Mouse (Mus musculus): ENCODE results near the gene Cipc. TPM values are rescaled to one million over a fixed set of nuclear protein-coding genes. Genes with fewer than 3 reads are reported as not detected.

Cipc gene
- polyA plus RNA-seq, 1 experiment from 2014 or later: 89.8 TPM

- 92% methylated on average over 7 of the region's 7 CpGs for WGBS (ENCODE audit: missing documents)
- H3K79me2 ChIP-seq (ENCODE audit: inconsistent target): no peaks in the 10 kb centered on the region
- no peak overlapping the region for H3K4me3 ChIP-seq (ENCODE audit: inconsistent target)
- no peaks in the 10 kb centered on the region for H3K36me3 ChIP-seq (ENCODE audit: inconsistent target)
- H3K27ac ChIP-seq: no peak overlapping the region
Measured at GRCm38 (mm10) chr12:86916796-86917573, 29.9 kb upstream of the Cipc start.

DNA sequence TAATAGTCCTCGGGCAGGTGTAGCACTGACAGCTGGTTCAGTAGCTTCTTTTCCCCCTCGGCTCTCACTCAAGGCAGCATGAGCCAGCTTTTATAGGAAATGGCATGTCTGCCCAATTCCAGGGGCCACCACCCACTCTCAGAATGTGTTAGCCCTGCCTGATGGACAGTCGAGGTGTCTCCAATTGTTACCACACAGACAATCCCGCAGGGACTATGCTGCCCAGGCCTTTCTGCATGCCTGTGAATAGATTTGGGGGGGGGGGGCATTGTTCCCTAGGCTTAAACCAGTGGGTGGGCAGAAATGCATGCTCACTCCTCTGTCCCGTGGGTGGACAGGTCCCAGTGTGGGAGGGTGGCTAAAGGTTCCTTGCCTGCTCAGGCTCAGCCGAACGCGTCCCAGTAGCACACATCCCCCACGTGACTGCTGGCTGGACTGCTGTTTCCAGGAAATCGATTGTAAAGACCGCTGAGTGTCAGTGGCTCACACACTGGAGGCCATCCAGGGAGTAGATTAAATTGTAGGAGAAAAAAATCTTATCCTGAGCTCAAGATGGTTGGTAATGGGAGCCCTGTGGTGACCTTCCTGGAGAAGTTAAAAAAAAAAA lies 28.4 kb upstream of the Cipc start:
- Histone ChIP-seq H3K4me3 (ENCODE audit: inconsistent target) (no peak overlapping the region), H3K36me3 (ENCODE audit: inconsistent target) (no peaks in the 10 kb centered on the region), H3K27ac (no peak overlapping the region), H3K79me2 (ENCODE audit: inconsistent target) (no peaks in the 10 kb centered on the region)
- WGBS (ENCODE audit: missing documents): 54% methylated on average over 9 of the region's 11 CpGs

- no peaks in the 10 kb centered on the region for H3K79me2 ChIP-seq (ENCODE audit: inconsistent target)
- no peaks in the 10 kb centered on the region for H3K36me3 ChIP-seq (ENCODE audit: inconsistent target)
- no peak overlapping the region for H3K27ac ChIP-seq
- H3K4me3 ChIP-seq (ENCODE audit: inconsistent target): no peak overlapping the region
- WGBS (ENCODE audit: missing documents): 89% methylated on average over 15 of the region's 17 CpGs
Measured at GRCm38 (mm10) chr12:86918983-86919722, 27.7 kb upstream of the Cipc start.

DNA sequence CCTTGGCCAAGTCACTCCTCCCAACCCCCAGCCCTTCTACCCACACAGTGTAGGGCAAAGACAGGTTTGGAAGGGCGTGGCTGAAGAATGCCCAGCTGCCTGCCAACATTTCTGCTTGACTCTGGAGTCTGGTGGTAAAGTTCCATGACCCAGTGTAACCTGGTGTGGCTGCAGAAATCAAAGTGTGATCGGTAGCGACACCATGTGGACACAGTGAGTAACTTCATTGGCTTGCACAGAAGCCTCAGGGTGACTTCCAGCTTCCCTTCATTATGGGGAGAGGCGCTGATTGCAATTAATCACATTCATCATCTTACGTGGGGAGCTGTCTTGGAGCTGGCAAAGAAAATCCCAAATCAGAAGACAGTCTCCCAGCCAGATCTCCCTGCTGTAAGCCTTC lies 23.0 kb upstream of the Cipc start:
- Histone ChIP-seq H3K4me3 (ENCODE audit: inconsistent target) (no peak overlapping the region), H3K79me2 (ENCODE audit: inconsistent target) (no peaks in the 10 kb centered on the region), H3K27ac (no peak overlapping the region), H3K36me3 (ENCODE audit: inconsistent target) (no peaks in the 10 kb centered on the region)
- 5% methylated on average over 5 of the region's 5 CpGs for WGBS (ENCODE audit: missing documents)

DNA sequence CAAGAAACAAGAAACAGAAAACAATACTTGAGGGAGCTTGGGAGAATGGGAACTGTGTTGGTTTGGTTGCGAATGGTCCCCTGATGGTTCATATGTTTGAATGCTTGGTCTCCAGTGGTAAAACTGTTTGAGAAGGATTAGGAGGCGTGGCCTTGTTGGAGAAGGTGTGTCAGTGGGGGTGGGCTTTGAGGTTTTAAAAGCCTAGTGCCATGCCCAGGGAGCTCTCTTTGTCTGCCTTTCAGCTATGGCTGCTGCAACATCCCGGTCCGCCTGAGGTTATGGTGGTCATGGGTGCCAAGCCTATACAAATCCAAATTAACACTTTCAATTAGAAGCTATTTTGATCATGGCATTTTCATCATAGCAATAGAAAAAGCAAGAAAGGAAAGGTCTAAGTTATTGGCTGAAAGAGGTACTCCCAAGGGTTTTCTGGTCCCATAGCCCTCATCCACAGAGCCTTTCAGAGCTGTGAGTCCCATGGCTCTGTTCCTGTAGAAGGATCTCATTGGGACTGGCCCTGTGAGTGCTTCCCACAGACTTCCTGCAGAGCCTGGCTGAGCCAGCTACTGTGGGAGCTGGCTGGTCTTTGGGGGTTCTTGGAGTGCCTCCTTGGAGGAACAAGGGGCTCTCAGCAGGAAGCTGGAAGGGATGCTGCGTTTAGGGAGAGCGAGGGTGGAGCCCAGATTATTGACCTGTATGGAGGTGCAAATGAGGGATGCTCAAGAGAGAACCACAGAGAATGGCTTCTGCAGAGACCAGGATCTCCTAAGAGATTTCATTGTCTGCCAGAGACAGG lies 15.7 kb upstream of the Cipc start:
- no peak overlapping the region for H3K27ac ChIP-seq
- 93% methylated on average over 6 of the region's 6 CpGs for WGBS (ENCODE audit: missing documents)
- H3K79me2 ChIP-seq (ENCODE audit: inconsistent target): no peaks in the 10 kb centered on the region
- no peak overlapping the region for H3K4me3 ChIP-seq (ENCODE audit: inconsistent target)
- no peaks in the 10 kb centered on the region for H3K36me3 ChIP-seq (ENCODE audit: inconsistent target)

GRCm38 (mm10) chr12:86931919-86932574 lies 14.8 kb upstream of the Cipc start:
- no peak overlapping the region for H3K4me3 ChIP-seq (ENCODE audit: inconsistent target)
- no peak overlapping the region for H3K27ac ChIP-seq
- no peaks in the 10 kb centered on the region for H3K36me3 ChIP-seq (ENCODE audit: inconsistent target)
- no peaks in the 10 kb centered on the region for H3K79me2 ChIP-seq (ENCODE audit: inconsistent target)
- WGBS (ENCODE audit: missing documents): 85% methylated on average over 5 of the region's 7 CpGs

- H3K4me3 ChIP-seq (ENCODE audit: inconsistent target): no peak overlapping the region
- no peaks in the 10 kb centered on the region for H3K36me3 ChIP-seq (ENCODE audit: inconsistent target)
- 86% methylated on average over 6 of the region's 6 CpGs for WGBS (ENCODE audit: missing documents)
- no peaks in the 10 kb centered on the region for H3K79me2 ChIP-seq (ENCODE audit: inconsistent target)
- no peak overlapping the region for H3K27ac ChIP-seq
Measured at GRCm38 (mm10) chr12:86932575-86932952, 14.3 kb upstream of the Cipc start.

- 10% methylated on average over 1 of the region's 1 CpGs for WGBS (ENCODE audit: missing documents)
- no peaks in the 10 kb centered on the region for H3K36me3 ChIP-seq (ENCODE audit: inconsistent target)
- H3K27ac ChIP-seq: no peak overlapping the region
- no peak overlapping the region for H3K4me3 ChIP-seq (ENCODE audit: inconsistent target)
- no peaks in the 10 kb centered on the region for H3K79me2 ChIP-seq (ENCODE audit: inconsistent target)
Measured at GRCm38 (mm10) chr12:86934748-86935147, 12.1 kb upstream of the Cipc start.

DNA sequence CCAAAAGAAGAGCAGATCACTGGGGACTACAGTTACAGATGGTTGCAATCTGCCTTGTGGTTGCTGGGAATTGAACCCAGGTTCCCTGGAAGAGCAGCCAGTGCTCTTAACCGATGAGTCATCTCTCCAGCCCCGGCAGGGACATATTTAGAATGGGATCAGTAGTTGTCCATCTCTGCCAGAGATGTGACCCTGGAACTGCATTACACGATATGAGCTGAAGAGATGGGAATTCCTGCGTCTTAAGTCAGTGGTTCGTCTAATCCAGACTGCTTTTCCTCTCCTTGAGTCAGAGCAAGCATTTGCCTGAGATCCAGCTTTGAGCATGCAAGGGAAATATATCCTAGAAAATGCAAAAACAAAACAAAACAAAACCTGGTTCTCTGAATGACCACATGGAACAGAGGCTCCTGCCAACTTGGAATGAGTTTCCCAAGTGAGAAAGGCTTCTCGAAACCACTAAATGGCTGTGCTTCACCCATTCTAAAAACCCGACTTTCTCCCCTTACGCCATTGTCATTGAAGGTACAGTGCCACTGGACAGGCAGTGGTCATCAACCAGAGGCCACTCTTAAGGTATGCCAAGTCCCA lies 11.1 kb upstream of the Cipc start:
- WGBS (ENCODE audit: missing documents): 96% methylated on average over 8 of the region's 8 CpGs
- no peak overlapping the region for H3K4me3 ChIP-seq (ENCODE audit: inconsistent target)
- no peaks in the 10 kb centered on the region for H3K36me3 ChIP-seq (ENCODE audit: inconsistent target)
- H3K79me2 ChIP-seq (ENCODE audit: inconsistent target): no peaks in the 10 kb centered on the region
- H3K27ac ChIP-seq: no peak overlapping the region

DNA sequence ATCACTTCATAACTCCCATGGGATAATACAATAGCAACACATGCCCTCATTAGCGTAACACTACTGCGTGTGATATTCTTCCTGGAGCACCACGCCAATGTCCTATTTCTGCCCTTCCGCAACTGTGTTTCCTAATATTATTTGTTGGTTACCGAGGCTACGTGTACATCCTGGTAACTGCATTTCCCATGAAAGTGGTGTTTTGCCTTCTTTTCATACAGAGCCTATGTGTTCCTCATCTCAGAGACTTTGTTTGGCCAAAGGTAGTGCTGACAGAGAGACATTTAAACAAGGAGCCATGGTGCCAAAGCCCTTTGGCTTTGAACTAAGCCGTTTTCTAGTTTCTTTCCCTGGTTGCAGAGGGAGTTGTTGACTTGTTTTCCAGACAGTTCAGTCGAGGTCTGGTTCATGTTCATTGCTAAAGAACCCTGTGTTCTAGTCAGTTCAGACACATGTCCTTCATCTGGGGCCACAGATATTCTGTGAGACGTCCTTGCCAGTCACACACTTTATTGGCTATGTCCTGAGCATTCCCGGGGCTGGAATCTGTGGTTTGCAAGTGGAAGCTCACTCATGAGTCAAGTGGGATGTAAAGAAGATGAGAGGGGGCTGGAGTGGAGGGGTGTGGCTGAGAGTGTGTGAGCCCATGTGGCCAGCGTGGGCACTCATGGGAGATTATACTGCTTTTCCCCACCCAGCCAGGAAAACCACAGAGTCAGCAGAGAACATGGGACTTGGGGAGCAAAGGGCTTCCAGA lies 10.1 kb upstream of the Cipc start:
- H3K4me3 ChIP-seq (ENCODE audit: inconsistent target): no peak overlapping the region
- no peaks in the 10 kb centered on the region for H3K36me3 ChIP-seq (ENCODE audit: inconsistent target)
- no peaks in the 10 kb centered on the region for H3K79me2 ChIP-seq (ENCODE audit: inconsistent target)
- 80% methylated on average over 11 of the region's 11 CpGs for WGBS (ENCODE audit: missing documents)
- no peak overlapping the region for H3K27ac ChIP-seq

GRCm38 (mm10) chr12:86938571-86938970 lies 8.3 kb upstream of the Cipc start:
- Histone ChIP-seq H3K36me3 (ENCODE audit: inconsistent target) (no peaks in the 10 kb centered on the region), H3K27ac (no peak overlapping the region), H3K4me3 (ENCODE audit: inconsistent target) (no peak overlapping the region), H3K79me2 (ENCODE audit: inconsistent target) (no peaks in the 10 kb centered on the region)
- WGBS (ENCODE audit: missing documents): 90% methylated on average over 9 of the region's 9 CpGs

GRCm38 (mm10) chr12:86941173-86941572 lies 5.7 kb upstream of the Cipc start:
- H3K27ac ChIP-seq: no peak overlapping the region
- no peak overlapping the region for H3K4me3 ChIP-seq (ENCODE audit: inconsistent target)
- WGBS (ENCODE audit: missing documents): 77% methylated on average over 11 of the region's 11 CpGs
- H3K36me3 ChIP-seq (ENCODE audit: inconsistent target): no peaks in the 10 kb centered on the region
- H3K79me2 ChIP-seq (ENCODE audit: inconsistent target): no peaks in the 10 kb centered on the region

DNA sequence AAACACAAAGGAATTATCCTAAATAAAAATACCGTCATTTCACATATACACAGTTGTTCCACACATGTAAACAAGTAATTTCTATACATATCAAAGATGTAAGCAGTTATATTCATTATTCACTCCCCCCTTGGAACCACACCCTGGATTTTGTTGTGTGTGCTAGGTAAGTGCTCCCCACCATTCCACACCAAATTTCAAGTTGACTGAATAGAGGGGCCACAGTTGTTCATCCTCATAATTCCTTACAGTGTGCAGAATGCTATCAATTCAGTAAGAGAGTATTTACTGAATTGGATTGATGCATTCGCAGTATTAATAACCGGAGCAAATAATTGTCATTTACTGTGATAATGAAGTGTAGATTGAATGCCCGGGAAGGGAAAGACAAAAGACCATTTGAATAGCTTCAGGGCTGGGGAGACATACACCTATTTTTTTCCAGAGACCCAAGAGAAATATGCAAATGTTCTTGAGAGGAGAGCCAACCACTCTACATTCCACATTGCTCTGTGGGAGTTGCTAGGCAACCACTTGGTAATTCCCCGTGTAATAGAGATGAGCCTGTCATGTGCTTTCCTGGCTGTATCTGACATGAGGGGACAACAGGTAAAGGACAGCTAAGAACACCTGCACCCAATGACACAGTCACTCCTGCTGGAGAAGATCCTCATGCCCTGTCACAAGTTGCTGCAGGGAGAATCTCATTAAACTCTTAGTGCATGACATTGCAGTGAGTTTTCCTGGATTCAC lies 4.9 kb upstream of the Cipc start:
- H3K4me3 ChIP-seq (ENCODE audit: inconsistent target): no peak overlapping the region
- H3K36me3 ChIP-seq (ENCODE audit: inconsistent target): no peaks in the 10 kb centered on the region
- no peaks in the 10 kb centered on the region for H3K79me2 ChIP-seq (ENCODE audit: inconsistent target)
- 79% methylated on average over 5 of the region's 5 CpGs for WGBS (ENCODE audit: missing documents)
- H3K27ac ChIP-seq: no peak overlapping the region
